Comparison of ENCODE assay signal across 28 mouse cellular contexts in the genomic region with DNA sequence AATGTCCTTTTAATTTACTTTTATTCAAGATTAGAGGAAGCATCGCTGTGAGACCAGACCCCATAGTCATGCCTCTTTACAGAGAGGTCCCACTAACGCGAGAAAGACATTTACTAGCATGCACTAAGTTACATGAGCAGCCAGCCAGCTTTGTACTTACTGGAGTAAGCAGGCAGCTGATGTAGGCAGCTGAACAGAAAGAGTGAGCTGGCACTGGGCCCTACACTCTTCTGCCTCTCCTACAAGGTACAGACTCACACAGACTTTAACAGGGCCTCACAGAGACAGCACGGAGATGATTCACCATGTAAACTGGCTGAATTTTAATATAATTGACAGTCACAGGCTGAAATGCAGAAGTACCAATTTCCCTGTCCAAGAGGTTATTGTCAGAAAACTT. TPM values are rescaled to one million over a fixed set of nuclear protein-coding genes. Genes with fewer than 3 reads are reported as not detected.
"Had no signal": no experiment of that assay in that cellular context is flagged by ENCODE, and none has a peak within 500 bp of the region (broad histone marks: within the 10 kb centered on the region; RNA-seq: fewer than 3 reads in every experiment).

No protein-coding gene starts in this region.

- H3K9ac ChIP-seq: heart, embryonic 13.5 days; heart, embryonic 15.5 days; hindbrain, embryonic 13.5 days; hindbrain, embryonic 15.5 days; kidney, embryonic 15.5 days; limb, embryonic 13.5 days; limb, embryonic 15.5 days; liver, embryonic 12.5 days; liver, embryonic 14.5 days had no signal

- H3K36me3 ChIP-seq: heart, embryonic 13.5 days; heart, embryonic 15.5 days; hindbrain, embryonic 13.5 days; hindbrain, embryonic 15.5 days; kidney, embryonic 15.5 days; limb, embryonic 13.5 days; limb, embryonic 15.5 days; liver, embryonic 12.5 days had no signal

- H3K4me2 ChIP-seq: heart, embryonic 11.5 days; heart, embryonic 13.5 days; heart, embryonic 15.5 days; hindbrain, embryonic 13.5 days; hindbrain, embryonic 15.5 days; kidney, embryonic 15.5 days; limb, embryonic 13.5 days; limb, embryonic 15.5 days; liver, embryonic 12.5 days had no signal

- H3K4me3 ChIP-seq: heart, adult 2 months; heart, embryonic 13.5 days; heart, embryonic 15.5 days; hindbrain, embryonic 13.5 days; hindbrain, embryonic 15.5 days; kidney, embryonic 15.5 days; limb, embryonic 13.5 days; limb, embryonic 15.5 days; liver, embryonic 12.5 days had no signal

- H3K4me1 ChIP-seq: liver, embryonic 12.5 days had no signal

- ATAC-seq: hindbrain, postnatal 0 days; intestine, embryonic 16.5 days; liver, embryonic 12.5 days had no signal

- H3K27ac ChIP-seq: heart, adult 2 months; heart, embryonic 13.5 days; heart, embryonic 15.5 days; hindbrain, embryonic 13.5 days; hindbrain, embryonic 15.5 days; hindbrain, postnatal 0 days; kidney, embryonic 15.5 days; kidney, postnatal 0 days; limb, embryonic 13.5 days; limb, embryonic 15.5 days; liver, embryonic 12.5 days; liver, embryonic 14.5 days had no signal

- H3K27me3 ChIP-seq: hindbrain, embryonic 15.5 days had no signal

- H3K9me3 ChIP-seq: heart, embryonic 13.5 days; heart, embryonic 15.5 days; hindbrain, embryonic 13.5 days; hindbrain, embryonic 15.5 days; kidney, embryonic 15.5 days; limb, embryonic 13.5 days; limb, embryonic 15.5 days; liver, embryonic 12.5 days had no signal

- DNase-seq: gastrocnemius, postnatal 14 days; gastrocnemius, postnatal 36 days; heart, adult 11 months; heart, adult 2 months; heart, postnatal 14 days; heart, postnatal 36 days; kidney, adult 11 months; kidney, adult 2 months; kidney, adult 9 months; kidney, postnatal 14 days; kidney, postnatal 36 days; layer of hippocampus, adult 9-11 months; layer of hippocampus, postnatal 36 days; left cerebral cortex, postnatal 4 days had no signal

RNA-seq across cellular contexts. Expression of a gene that starts 11.6 kb away (rescaled TPM):
- polyA plus RNA-seq: heart, adult 2 months; heart, embryonic 11.5 days; kidney, postnatal 0 days; liver, adult 2 months; liver, embryonic 12.5 days; liver, embryonic 14.5 days had no signal
